Mouse (Mus musculus) cortical plate, adult 2 months (tissue): Measurements from ENCODE around the gene Fbln2.

ENCODE experiments used
- CTCF ChIP-seq: fragments of 200-500 bp; IDR thresholded peaks from 2 replicates; pipeline ENCODE4 v1.5.1; 2011; ENCODE audit warnings: mild to moderate bottlenecking, control low read depth, low read length; ENCODE audit not compliant: insufficient read depth; ENCODE audit errors: extremely low read depth
- POLR2A ChIP-seq: fragments of 200-500 bp; IDR thresholded peaks from 2 replicates; pipeline ENCODE4 v1.6.1; 2011; ENCODE audit warnings: mild to moderate bottlenecking, low read length, control low read depth; ENCODE audit not compliant: insufficient read depth; ENCODE audit errors: extremely low read depth

- peak; percentile 11; the same call in 1 of the 2 replicates for TF ChIP-seq CTCF
- TF ChIP-seq POLR2A, result no peak
Observed at GRCm38 (mm10) chr6:91164584-91164983, 47.7 kb upstream of the Fbln2 start.
